Mouse (Mus musculus): ENCODE results near the gene Arglu1. TPM values are rescaled to one million over a fixed set of nuclear protein-coding genes. Genes with fewer than 3 reads are reported as not detected.

Arglu1 gene
- total RNA-seq, 4 experiments from 2014 or later = 83.0 to 105 (median 89.5) TPM

GRCm38 (mm10) chr8:8658426-8659224 lies 31.7 kb downstream of the Arglu1 start:
- DNase-seq (ENCODE audit: low spot score in 2 of 2) = peak in 1 of 2 experiments; percentile 79

- DNase-seq (ENCODE audit: low spot score in 2 of 2) = no peak
These were observed 32.5 kb downstream of the Arglu1 start for GRCm38 (mm10) chr8:8657692-8658355.

GRCm38 (mm10) chr8:8656578-8657441 lies 33.5 kb downstream of the Arglu1 start:
- DNase-seq (ENCODE audit: low spot score in 2 of 2) = no peak

GRCm38 (mm10) chr8:8655346-8656340 lies 34.7 kb downstream of the Arglu1 start:
- no peak for DNase-seq (ENCODE audit: low spot score in 2 of 2)

GRCm38 (mm10) chr8:8653906-8654489 lies 36.3 kb downstream of the Arglu1 start:
- no peak for DNase-seq (ENCODE audit: low spot score in 2 of 2)

GRCm38 (mm10) chr8:8653343-8653742 lies 37.0 kb downstream of the Arglu1 start:
- DNase-seq (ENCODE audit: low spot score in 2 of 2) = no peak

GRCm38 (mm10) chr8:8652388-8652787 lies 37.9 kb downstream of the Arglu1 start:
- DNase-seq (ENCODE audit: low spot score in 2 of 2) = no peak

GRCm38 (mm10) chr8:8649944-8650343 lies 40.4 kb downstream of the Arglu1 start:
- peak in 1 of 2 experiments; percentile 76 for DNase-seq (ENCODE audit: low spot score in 2 of 2)

GRCm38 (mm10) chr8:8649536-8649935 lies 40.8 kb downstream of the Arglu1 start:
- DNase-seq (ENCODE audit: low spot score in 2 of 2) = no peak

GRCm38 (mm10) chr8:8648686-8649085 lies 41.6 kb downstream of the Arglu1 start:
- DNase-seq (ENCODE audit: low spot score in 2 of 2) = no peak

GRCm38 (mm10) chr8:8647824-8648223 lies 42.5 kb downstream of the Arglu1 start:
- DNase-seq (ENCODE audit: low spot score in 2 of 2) = no peak

- DNase-seq (ENCODE audit: low spot score in 2 of 2) = no peak
These were observed 43.0 kb downstream of the Arglu1 start for GRCm38 (mm10) chr8:8647319-8647718.

GRCm38 (mm10) chr8:8644160-8644915 lies 46.0 kb downstream of the Arglu1 start:
- no peak for DNase-seq (ENCODE audit: low spot score in 2 of 2)

- no peak for DNase-seq (ENCODE audit: low spot score in 2 of 2)
These were observed 50.1 kb downstream of the Arglu1 start for GRCm38 (mm10) chr8:8640264-8640588.

GRCm38 (mm10) chr8:8639569-8640263 lies 50.6 kb downstream of the Arglu1 start:
- no peak for DNase-seq (ENCODE audit: low spot score in 2 of 2)

GRCm38 (mm10) chr8:8631394-8631793 lies 58.9 kb downstream of the Arglu1 start:
- no peak for DNase-seq (ENCODE audit: low spot score in 2 of 2)

GRCm38 (mm10) chr8:8624017-8624416 lies 66.3 kb downstream of the Arglu1 start:
- no peak for DNase-seq (ENCODE audit: low spot score in 2 of 2)

GRCm38 (mm10) chr8:8623486-8623885 lies 66.8 kb downstream of the Arglu1 start:
- DNase-seq (ENCODE audit: low spot score in 2 of 2) = no peak

- DNase-seq (ENCODE audit: low spot score in 2 of 2) = no peak
These were observed 67.8 kb downstream of the Arglu1 start for GRCm38 (mm10) chr8:8622476-8622875.

Measured in left cerebral cortex, adult 8-10 months (tissue).